In the genomic region with DNA sequence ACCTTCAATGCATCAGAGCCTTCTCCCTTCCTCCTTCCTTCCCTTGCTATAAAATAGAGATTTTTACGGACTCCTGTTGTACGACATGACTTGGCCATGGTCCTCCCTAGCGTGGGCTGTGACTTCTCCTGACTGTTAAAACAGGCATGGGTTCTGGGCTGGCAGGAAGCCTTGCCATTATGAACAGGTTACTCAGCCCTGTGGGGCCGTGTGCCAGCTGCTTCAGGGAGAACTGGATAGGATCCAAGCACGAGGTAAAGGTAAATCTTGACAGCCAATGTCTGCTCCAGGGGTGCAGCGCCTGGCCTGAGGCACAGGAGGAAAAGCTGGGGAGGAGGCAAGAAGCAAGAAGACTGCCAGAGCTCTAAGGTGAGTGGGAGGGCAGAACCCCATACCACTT, we compare ENCODE assay signal across 9 mouse cellular contexts. TPM values are rescaled to one million over a fixed set of nuclear protein-coding genes. Genes with fewer than 3 reads are reported as not detected.
DNase-seq lines count a peak whose midpoint lies in the region; ATAC-seq lines count a peak whose summit lies in the region.
"Had no signal": no experiment of that assay in that cellular context is flagged by ENCODE, and none has a peak within 500 bp of the region (broad histone marks: within the 10 kb centered on the region; RNA-seq: fewer than 3 reads in every experiment).

No protein-coding gene starts in this region.

- peaks cover 5% of the 10 kb centered on the region; the same call in 1 of the 2 replicates for H3K4me1 ChIP-seq in limb, embryonic 13.5 days
- no peaks in the 10 kb centered on the region for H3K4me1 ChIP-seq in limb, embryonic 10.5 days
- H3K4me1 ChIP-seq in stomach, embryonic 14.5 days (ENCODE audit: control insufficient read depth, insufficient read depth, low read length), result no peaks in the 10 kb centered on the region; the same call in 1 of the 2 replicates
- H3K4me1 ChIP-seq: embryonic facial prominence, embryonic 13.5 days had no signal

- ATAC-seq in limb, embryonic 13.5 days (ENCODE audit: low FRiP score, low read depth), result peak; percentile 36; the same call in 1 of the 2 replicates
- peak; percentile 56; the same call in 1 of the 2 replicates for ATAC-seq in stomach, embryonic 14.5 days (ENCODE audit: insufficient number of reproducible peaks, insufficient read depth, low FRiP score, low read depth)

- no peak overlapping the region for H3K27ac ChIP-seq in limb, embryonic 13.5 days
- no peak overlapping the region for H3K27ac ChIP-seq in limb, embryonic 10.5 days
- H3K27ac ChIP-seq in stomach, embryonic 14.5 days (ENCODE audit: low read length), result no peak overlapping the region
- H3K27ac ChIP-seq: embryonic facial prominence, embryonic 13.5 days had no signal

- WGBS in limb, embryonic 13.5 days, result 41% methylated on average over 6 of the region's 6 CpGs
- WGBS in limb, embryonic 10.5 days, result 80% methylated on average over 6 of the region's 6 CpGs
- WGBS in stomach, embryonic 14.5 days, result 58% methylated on average over 6 of the region's 6 CpGs

- no peaks in the 10 kb centered on the region for H3K9me3 ChIP-seq in limb, embryonic 13.5 days
- H3K9me3 ChIP-seq in limb, embryonic 10.5 days (replicated peaks), result no peaks in the 10 kb centered on the region
- H3K9me3 ChIP-seq in stomach, embryonic 14.5 days (ENCODE audit: control insufficient read depth, low read depth, low read length), result no peaks in the 10 kb centered on the region
- H3K9me3 ChIP-seq: embryonic facial prominence, embryonic 13.5 days; heart, embryonic 12.5 days had no signal

- no peak for DNase-seq in limb, embryonic 10.5 days (ENCODE audit: low spot score)
- DNase-seq in kidney, adult 8-10 months, result peak; percentile 29 to 47
- DNase-seq in lung, adult 18-20 months, result peak; percentile 78 to 80
- no peak for DNase-seq in layer of hippocampus, adult 11-12 months (ENCODE audit: low spot score)
- DNase-seq in adrenal gland, adult 2 months, result no peak

- no peak overlapping the region; the same call in 1 of the 2 replicates for H3K9ac ChIP-seq in limb, embryonic 13.5 days
- no peak overlapping the region for H3K9ac ChIP-seq in stomach, embryonic 14.5 days (replicated peaks; ENCODE audit: low read depth, low read length)
- H3K9ac ChIP-seq: embryonic facial prominence, embryonic 13.5 days; heart, embryonic 12.5 days had no signal

- H3K4me3 ChIP-seq in limb, embryonic 13.5 days, result no peak overlapping the region
- no peak overlapping the region for H3K4me3 ChIP-seq in limb, embryonic 10.5 days
- no peak overlapping the region for H3K4me3 ChIP-seq in stomach, embryonic 14.5 days (ENCODE audit: low read depth, low read length)
- H3K4me3 ChIP-seq: embryonic facial prominence, embryonic 13.5 days; heart, embryonic 12.5 days had no signal

- no peak overlapping the region for H3K4me2 ChIP-seq in limb, embryonic 13.5 days (replicated peaks)
- H3K4me2 ChIP-seq in stomach, embryonic 14.5 days (replicated peaks; ENCODE audit: low read depth, low read length), result no peak overlapping the region
- H3K4me2 ChIP-seq: embryonic facial prominence, embryonic 13.5 days; heart, embryonic 12.5 days had no signal

- H3K27me3 ChIP-seq in limb, embryonic 13.5 days, result no peaks in the 10 kb centered on the region
- no peaks in the 10 kb centered on the region for H3K27me3 ChIP-seq in limb, embryonic 10.5 days (ENCODE audit: low read depth, poor library complexity, severe bottlenecking)
- no peaks in the 10 kb centered on the region for H3K27me3 ChIP-seq in stomach, embryonic 14.5 days (ENCODE audit: control insufficient read depth, insufficient read depth, low read length)
- H3K27me3 ChIP-seq: embryonic facial prominence, embryonic 13.5 days; heart, embryonic 12.5 days had no signal

- no peaks in the 10 kb centered on the region for H3K36me3 ChIP-seq in limb, embryonic 13.5 days
- H3K36me3 ChIP-seq in limb, embryonic 10.5 days, result no peaks in the 10 kb centered on the region
- H3K36me3 ChIP-seq in stomach, embryonic 14.5 days (ENCODE audit: control insufficient read depth, insufficient read depth, low read length), result no peaks in the 10 kb centered on the region
- H3K36me3 ChIP-seq: embryonic facial prominence, embryonic 13.5 days; heart, embryonic 12.5 days had no signal

RNA-seq across cellular contexts. Expression of a gene that starts 9.5 kb away (rescaled TPM):
- polyA plus RNA-seq in limb, embryonic 13.5 days (2015; fragmentation: Nextera tagmentation; extraction: Ambion mirVana), result 15.0 and 16.0 TPM in 2 replicates
- 8.3 and 10.2 TPM in 2 replicates for polyA plus RNA-seq in limb, embryonic 10.5 days (2016; fragmentation: Nextera tagmentation; extraction: Ambion mirVana)
- polyA plus RNA-seq in stomach, embryonic 14.5 days (2014; fragmentation: Nextera tagmentation; extraction: Ambion mirVana), result 44.6 and 46.2 TPM in 2 replicates
- 10 to 100 TPM; 14.4 to 28.4 TPM for total RNA-seq in adrenal gland, adult 2 months (2021)
- 19.2 and 23.8 TPM in 2 replicates for polyA plus RNA-seq in adrenal gland, adult 2 months (2012; rRNA removed)

Comparison
In these comparisons a context has a peak if more than half of its experiments do, and no peak if none do; other contexts are left out.
1. DNase-seq: peak in kidney, adult 8-10 months (2 of 2) and lung, adult 18-20 months (2 of 2); none in limb, embryonic 10.5 days (single experiment), layer of hippocampus, adult 11-12 months (single experiment) and adrenal gland, adult 2 months (single experiment).